Mouse (Mus musculus) neural tube, embryonic 14.5 days (tissue): ENCODE results near the gene Prdm1. TPM values are rescaled to one million over a fixed set of nuclear protein-coding genes. Genes with fewer than 3 reads are reported as not detected.

Source experiments
- ATAC-seq: fragments of 200-750 bp; cut with Nextera tagmentation; 2 replicates; pipeline ENCODE4 v1.8.0; 2017; ENCODE audit warnings: low read depth, mild to moderate bottlenecking, moderate TSS enrichment, moderate library complexity
- H3K27ac ChIP-seq: fragments of 300-500 bp; sonication (generic); 2 replicates; pipeline ENCODE4 v1.5.1; 2014; ENCODE audit warnings: low read depth, mild to moderate bottlenecking, control low read depth, low read length, moderate library complexity, mixed read lengths
- H3K27me3 ChIP-seq: fragments of 300-500 bp; sonication (generic); 2 replicates; pipeline ENCODE4 v1.6.1; 2014; ENCODE audit warnings: low read length; ENCODE audit not compliant: control insufficient read depth, insufficient read depth
- H3K36me3 ChIP-seq: fragments of 300-500 bp; sonication (generic); 2 replicates; pipeline ENCODE4 v1.6.1; 2014; ENCODE audit warnings: low read length, mixed read lengths; ENCODE audit not compliant: control insufficient read depth, insufficient read depth
- H3K4me1 ChIP-seq: fragments of 300-500 bp; sonication (generic); 2 replicates; pipeline ENCODE4 v1.6.1; 2014; ENCODE audit warnings: low read length; ENCODE audit not compliant: control insufficient read depth, insufficient read depth
- H3K4me2 ChIP-seq: fragments of 300-500 bp; sonication (generic); 2 replicates; pipeline ENCODE4 v1.6.1; 2014; ENCODE audit warnings: mild to moderate bottlenecking, low read depth, low read length, control low read depth
- H3K4me3 ChIP-seq: fragments of 300-500 bp; sonication (generic); 2 replicates; pipeline ENCODE4 v1.5.1; 2014; ENCODE audit warnings: low read depth, low read length, control low read depth, mixed read lengths
- H3K9ac ChIP-seq: fragments of 300-500 bp; sonication (generic); replicated peaks from 2 replicates; pipeline ENCODE4 v1.6.1; 2014; ENCODE audit warnings: low read depth, mild to moderate bottlenecking, control low read depth, low read length, mixed read lengths
- H3K9me3 ChIP-seq: fragments of 300-500 bp; sonication (generic); 2 replicates; pipeline ENCODE4 v1.6.1; 2016; ENCODE audit warnings: low read length; ENCODE audit not compliant: control insufficient read depth
- WGBS: fragments of 180-500 bp; shearing (Covaris S2); extraction: QIAGEN DNeasy Blood & Tissue Kit; methylation state at CpG from one replicate; pipeline ENCODE4 v1.1.7; 2014; 5-methylcytosine and 5-hydroxymethylcytosine counted together
- polyA plus RNA-seq: library from polyadenylated mRNA; unstranded; fragments of >200 nt; fragmentation: Nextera tagmentation; extraction: Ambion mirVana; gene quantifications from 2 replicates; pipeline ENCODE4 v1.2.1, GENCODE M21; 2014

Gene Prdm1
- polyA plus RNA-seq, 1 experiment from 2014 or later = 0.64 TPM

- ATAC-seq = no peak
- 81% methylated on average over 4 of the region's 4 CpGs for WGBS
These were observed 64.4 kb downstream of the Prdm1 start for GRCm38 (mm10) chr10:44463856-44464255.

DNA sequence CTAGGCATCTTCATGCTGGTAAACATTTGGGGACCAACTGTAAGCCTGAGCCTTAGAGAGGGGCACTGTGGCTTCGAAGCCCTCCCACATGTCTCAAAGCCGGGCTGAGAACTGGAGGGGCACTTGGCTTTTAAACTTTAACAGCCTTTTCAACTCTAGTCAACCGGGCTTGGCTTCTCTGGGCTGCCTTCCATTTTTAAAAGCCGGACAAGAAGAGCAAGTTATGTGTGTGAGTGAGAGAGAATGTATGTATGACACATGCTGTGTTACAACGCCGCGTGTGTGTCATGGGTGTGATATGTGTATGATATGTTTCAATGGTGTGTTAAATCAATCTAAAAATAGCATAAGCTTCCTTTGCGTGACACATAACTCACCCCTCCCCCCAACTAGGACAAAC is 66.0 kb downstream of the Prdm1 start:
- Histone ChIP-seq H3K4me3 (no peak overlapping the region), H3K4me1 (0 out of 2 replicates have a peak, but pooled peaks cover 6% of the 10 kb centered on the region), H3K9ac (no peak overlapping the region), H3K9me3 (no peaks in the 10 kb centered on the region), H3K27me3 (peaks cover 7% of the 10 kb centered on the region), H3K4me2 (no peak overlapping the region), H3K27ac (no peak overlapping the region), H3K36me3 (no peaks in the 10 kb centered on the region)
- no peak for ATAC-seq
- 87% methylated on average over 8 of the region's 8 CpGs for WGBS

More at GRCm38 (mm10) chr10:44463856-44464255, 64.4 kb downstream of the Prdm1 start:
- no peaks in the 10 kb centered on the region for H3K36me3 ChIP-seq
- no peak overlapping the region for H3K27ac ChIP-seq
- H3K4me3 ChIP-seq = no peak overlapping the region
- H3K27me3 ChIP-seq = 0 out of 2 replicates have a peak, but pooled peaks cover 2% of the 10 kb centered on the region
- 0 out of 2 replicates have a peak, but pooled peaks cover 4% of the 10 kb centered on the region for H3K4me1 ChIP-seq
- no peak overlapping the region for H3K9ac ChIP-seq
- no peaks in the 10 kb centered on the region for H3K9me3 ChIP-seq
- H3K4me2 ChIP-seq = no peak overlapping the region

DNA sequence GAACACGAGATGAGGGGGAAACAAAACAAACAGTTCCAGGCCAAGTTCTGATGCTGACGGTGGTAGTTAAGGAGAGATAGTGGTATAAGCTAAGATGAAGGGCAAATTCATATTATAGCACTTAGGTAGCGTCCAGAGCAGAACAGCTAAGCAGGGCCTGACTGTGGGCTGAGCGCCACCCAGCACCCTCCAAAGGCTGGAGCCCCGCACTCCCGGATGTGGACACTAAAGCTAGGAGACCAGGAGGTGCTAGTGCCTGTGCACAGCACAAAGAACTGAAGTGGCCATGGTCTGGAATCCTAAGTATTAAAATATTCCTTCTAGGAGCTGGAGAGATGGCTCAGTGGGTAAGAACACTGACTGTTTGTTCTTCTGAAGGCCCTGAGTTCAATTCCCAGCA is 67.2 kb downstream of the Prdm1 start:
- Histone ChIP-seq H3K36me3 (no peaks in the 10 kb centered on the region), H3K9me3 (no peaks in the 10 kb centered on the region), H3K4me1 (peaks cover 11% of the 10 kb centered on the region), H3K4me2 (no peak overlapping the region), H3K27ac (no peak overlapping the region), H3K9ac (no peak overlapping the region), H3K4me3 (no peak overlapping the region), H3K27me3 (peaks cover 10% of the 10 kb centered on the region)
- no peak for ATAC-seq
- 94% methylated on average over 6 of the region's 6 CpGs for WGBS

DNA sequence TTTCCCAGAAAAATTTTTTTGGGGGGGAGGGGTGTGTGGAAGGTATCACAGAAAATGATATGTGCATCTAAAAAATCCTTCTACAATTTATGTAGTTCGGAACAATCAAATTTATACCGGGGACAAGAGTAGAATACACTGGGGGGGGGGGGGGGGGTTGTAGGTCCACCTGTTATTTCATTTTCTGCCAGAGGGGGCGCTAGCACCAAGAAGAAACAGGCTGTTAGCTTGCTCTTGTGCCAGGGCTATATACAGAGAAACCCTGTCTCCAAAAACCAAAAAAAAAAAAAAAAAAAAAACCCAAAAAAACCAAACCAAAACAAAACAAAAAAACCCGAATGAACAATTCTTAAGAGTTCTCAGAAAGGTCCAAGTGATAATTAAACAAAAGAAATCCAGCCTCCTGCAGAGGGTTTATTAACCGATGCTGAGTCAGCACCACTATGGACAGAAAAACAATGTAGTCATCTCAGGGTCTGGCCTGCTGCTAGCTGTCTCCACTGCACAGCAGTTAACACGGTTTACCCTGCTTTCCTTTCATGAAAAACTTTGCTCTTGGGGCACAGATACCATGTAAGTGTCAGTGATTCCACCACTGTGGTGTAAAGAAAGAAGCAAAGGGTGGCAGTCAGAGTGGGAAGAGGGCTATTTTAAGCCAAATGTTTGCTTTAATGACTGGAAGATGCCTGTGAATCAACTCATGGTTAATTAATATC is 68.0 kb downstream of the Prdm1 start:
- no peak overlapping the region for H3K4me2 ChIP-seq

DNA sequence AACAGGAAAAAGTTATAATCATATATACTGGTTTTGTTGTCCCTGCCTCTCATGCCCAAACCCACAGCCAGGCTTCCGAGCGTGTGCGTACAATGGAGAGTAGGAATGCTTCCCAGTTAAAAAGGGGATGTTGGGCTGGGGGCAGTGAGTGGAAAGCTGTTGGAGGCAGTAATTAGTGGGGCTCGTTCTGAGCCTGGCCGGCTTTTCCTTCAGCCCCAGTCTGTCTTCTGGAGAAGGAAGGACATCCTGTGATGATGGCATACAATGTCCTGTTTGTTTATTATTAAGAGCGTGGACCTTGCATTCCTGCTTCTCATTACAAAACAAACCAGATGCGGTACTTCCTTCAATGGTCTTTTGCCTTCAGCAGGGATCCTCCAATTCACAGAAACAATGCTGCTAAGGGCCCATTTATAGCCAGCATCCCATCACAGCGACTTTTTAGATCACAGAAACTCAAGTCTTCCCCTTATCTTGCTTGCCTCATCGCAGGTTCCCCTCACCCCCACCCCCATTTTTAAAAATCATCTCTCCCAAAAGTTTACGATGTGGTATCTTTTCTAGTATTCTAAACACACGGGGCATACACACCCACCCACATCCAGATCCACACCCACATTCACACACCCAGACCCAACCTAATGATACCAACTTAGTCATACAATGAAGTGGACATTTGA is 68.8 kb downstream of the Prdm1 start:
- ATAC-seq = no peak
- Histone ChIP-seq H3K27me3 (peaks cover 13% of the 10 kb centered on the region), H3K36me3 (no peaks in the 10 kb centered on the region), H3K9me3 (no peaks in the 10 kb centered on the region), H3K9ac (no peak overlapping the region), H3K4me1 (peaks cover 11% of the 10 kb centered on the region), H3K27ac (no peak overlapping the region), H3K4me3 (peak overlapping the region; percentile 56), H3K4me2 (peak overlapping the region; percentile 96)
- 7% methylated on average over 11 of the region's 11 CpGs for WGBS

More for the DNA sequence above, 68.0 kb downstream of the Prdm1 start:
- no peaks in the 10 kb centered on the region for H3K9me3 ChIP-seq
- H3K4me1 ChIP-seq = peaks cover 11% of the 10 kb centered on the region
- peaks cover 13% of the 10 kb centered on the region for H3K27me3 ChIP-seq
- no peak overlapping the region for H3K4me3 ChIP-seq
- H3K36me3 ChIP-seq = no peaks in the 10 kb centered on the region
- WGBS = 17% methylated on average over 6 of the region's 6 CpGs
- H3K27ac ChIP-seq = no peak overlapping the region
- no peak for ATAC-seq
- no peak overlapping the region for H3K9ac ChIP-seq

DNA sequence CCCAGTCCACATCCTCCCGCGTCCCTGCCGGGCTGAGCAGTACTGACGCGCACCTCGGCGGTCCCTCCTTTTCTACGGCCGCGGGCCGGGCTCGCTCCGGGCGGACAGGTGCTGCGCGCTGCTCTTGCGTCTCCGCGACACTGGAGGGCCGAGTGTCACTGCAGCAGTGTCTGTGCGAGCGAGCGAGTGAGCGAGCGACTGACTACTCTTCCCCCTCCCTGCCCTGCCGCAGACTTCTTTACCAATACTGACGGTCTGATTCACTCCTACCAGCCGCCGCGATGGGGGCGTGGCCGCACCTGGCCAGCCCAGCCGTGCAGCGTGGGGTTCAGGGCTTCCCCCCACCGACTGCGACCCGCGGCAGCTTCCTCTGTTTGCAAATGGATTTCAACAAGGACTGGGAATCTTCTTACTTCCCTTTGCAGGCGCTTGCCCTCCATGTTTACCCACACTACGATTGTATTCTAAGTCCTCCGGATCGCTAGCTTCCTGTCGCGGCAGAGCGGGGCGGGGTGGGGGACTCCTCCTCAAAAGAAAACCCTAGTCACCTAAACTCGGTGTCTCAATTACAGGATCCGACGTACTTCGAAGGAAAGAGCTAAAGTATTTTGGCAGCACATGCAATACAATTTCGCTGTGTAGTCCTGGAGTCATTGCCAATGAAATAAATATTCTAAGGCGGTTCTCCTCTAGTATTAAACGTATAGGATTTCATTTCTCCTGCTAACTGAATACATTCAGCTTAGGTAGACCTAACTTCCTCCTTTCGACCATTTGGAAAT is 69.6 kb downstream of the Prdm1 start:
- peaks cover 13% of the 10 kb centered on the region for H3K27me3 ChIP-seq
- no peak overlapping the region for H3K27ac ChIP-seq
- WGBS = under 1% methylated on average over 54 of the region's 54 CpGs
- H3K4me3 ChIP-seq = peak overlapping the region; percentile 56
- no peaks in the 10 kb centered on the region for H3K9me3 ChIP-seq
- H3K4me2 ChIP-seq = peak overlapping the region; percentile 96
- peak; percentile 91 for ATAC-seq
- H3K4me1 ChIP-seq = peaks cover 11% of the 10 kb centered on the region
- no peaks in the 10 kb centered on the region for H3K36me3 ChIP-seq
- H3K9ac ChIP-seq = 0 out of 2 replicates have a peak overlapping the region, but pooled peaks have one; percentile 25

DNA sequence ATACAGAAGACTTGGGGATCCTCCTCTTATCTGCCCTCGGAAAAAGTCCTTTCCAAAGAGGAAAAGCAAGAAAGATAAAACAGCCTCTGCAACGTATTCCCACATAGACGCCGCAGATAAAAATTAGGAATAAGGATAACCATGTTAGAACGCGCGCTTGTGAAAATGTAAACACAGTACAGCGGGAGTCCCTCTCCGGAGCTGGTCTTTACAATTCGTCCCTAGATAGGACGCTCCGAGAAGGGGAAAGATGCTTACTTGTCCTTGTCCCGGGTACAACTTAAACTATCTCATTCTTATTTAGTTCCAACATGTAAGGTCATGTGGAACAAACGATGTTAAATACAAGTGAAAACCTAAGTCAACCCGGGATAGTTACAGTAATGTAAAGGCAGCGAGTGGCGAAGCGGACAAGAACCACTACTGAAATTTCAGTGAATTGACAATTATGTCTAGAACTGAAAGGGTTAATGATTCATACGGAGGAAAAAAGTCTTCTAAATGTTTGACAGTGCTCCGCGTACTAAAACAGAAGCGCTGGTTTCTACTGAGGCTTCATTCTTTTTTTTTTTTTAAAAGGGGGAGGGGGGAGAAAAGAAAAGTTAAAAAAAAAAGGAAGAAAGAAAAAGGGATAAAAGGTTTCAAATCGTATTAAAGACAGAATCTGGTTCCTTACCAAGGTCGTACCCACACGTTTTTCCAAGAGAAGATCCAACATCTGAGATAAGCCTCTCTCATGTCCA is 70.3 kb downstream of the Prdm1 start:
- peaks cover 13% of the 10 kb centered on the region for H3K27me3 ChIP-seq
- H3K4me1 ChIP-seq = peaks cover 11% of the 10 kb centered on the region
- H3K4me2 ChIP-seq = peak overlapping the region; percentile 96
- no peak for ATAC-seq
- 1% methylated on average over 25 of the region's 25 CpGs for WGBS
- H3K4me3 ChIP-seq = peak overlapping the region; percentile 56
- H3K9ac ChIP-seq = no peak overlapping the region
- H3K27ac ChIP-seq = no peak overlapping the region
- H3K36me3 ChIP-seq = no peaks in the 10 kb centered on the region
- no peaks in the 10 kb centered on the region for H3K9me3 ChIP-seq

- Histone ChIP-seq H3K36me3 (no peaks in the 10 kb centered on the region), H3K9ac (no peak overlapping the region), H3K9me3 (no peaks in the 10 kb centered on the region), H3K4me2 (peak overlapping the region; percentile 96), H3K4me1 (peaks cover 11% of the 10 kb centered on the region), H3K4me3 (peak overlapping the region; percentile 56), H3K27ac (no peak overlapping the region), H3K27me3 (peaks cover 13% of the 10 kb centered on the region)
- 3% methylated on average over 31 of the region's 31 CpGs for WGBS
- ATAC-seq = no peak
These were observed 71.3 kb downstream of the Prdm1 start for GRCm38 (mm10) chr10:44456757-44457595.
